Mouse (Mus musculus) cerebellum, adult 2 months (tissue): Measurements from ENCODE around the gene Olfr1432.
"Not testable (repeated sequence)": the region's sequence is repeated elsewhere in the genome, so short reads cannot be mapped to it uniquely, and the experiment has no call there.

ENCODE experiments used
- CTCF ChIP-seq: fragments of 200-500 bp; IDR thresholded peaks from 2 replicates; pipeline ENCODE4 v1.5.1; 2011; ENCODE audit warnings: low read depth, mild to moderate bottlenecking, control low read depth, low read length, moderate library complexity, borderline replicate concordance; ENCODE audit not compliant: insufficient read depth
- POLR2A ChIP-seq: fragments of 200-500 bp; IDR thresholded peaks from 2 replicates; pipeline ENCODE4 v1.6.1; 2011; ENCODE audit warnings: low read length, control low read depth, borderline replicate concordance; ENCODE audit not compliant: insufficient read depth

DNA sequence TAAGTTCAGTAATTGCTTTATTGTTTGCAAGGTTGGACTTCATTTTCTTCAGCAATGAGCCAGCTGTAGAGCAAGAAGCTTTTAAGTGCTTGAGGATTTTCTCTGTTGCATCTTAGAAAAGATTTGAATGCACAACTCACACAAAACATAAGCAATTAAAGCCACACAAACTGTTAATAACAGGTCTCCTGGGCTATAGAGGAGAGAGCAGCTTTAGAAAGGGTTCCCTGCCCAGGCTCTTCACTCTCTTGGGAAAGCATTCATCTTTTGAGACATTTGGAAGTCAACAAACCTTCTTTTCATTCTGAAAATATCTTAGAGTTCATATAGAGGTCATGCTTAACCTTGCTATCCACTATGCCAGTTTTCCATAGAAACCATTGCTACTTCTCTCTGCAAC lies at the start of gene Olfr1432:
- TF ChIP-seq CTCF, POLR2A: not testable (repeated sequence)
